Mouse (Mus musculus) left cerebral cortex, postnatal 14 days (tissue): ENCODE data around the gene Gadd45gip1. TPM values are rescaled to one million over a fixed set of nuclear protein-coding genes. Genes with fewer than 3 reads are reported as not detected.

Experiments
- DNase-seq, 2 experiments: peaks; one replicate each; pipeline ENCODE4 v3.0.0; 2021 to 2022; ENCODE audit warnings: low spot score in 2 of 2, mixed read lengths in 1 of 2
- intact Hi-C: fragments of 180-260 bp; cut with DNase I; formaldehyde crosslinking; loops from one replicate; pipeline ENCODE4 v1.15.1; 2025
- long read RNA-seq, 2 experiments: library from polyadenylated mRNA; stranded (forward); transcript quantifications; one replicate each; pipeline ENCODE4 v2.0.0; 2021
- total RNA-seq, 2 experiments: library from RNA; stranded (reverse); gene quantifications; 2 replicates each; pipeline ENCODE4 v1.2.3; 2021

The Gadd45gip1 gene
- total RNA-seq: 10 to 100 TPM; 23.4 to 23.6 TPM
- long read RNA-seq, experiment 1, transcript Gadd45gip1-201 (2 exons, 2,494 nt): major isoform, 20 of 70 reads
- long read RNA-seq, experiment 1, partial matches to known transcripts: 0 of 70 reads
- long read RNA-seq, experiment 1, other reads (novel, unspliced or antisense): 50 of 70 reads
- long read RNA-seq, experiment 2, transcript Gadd45gip1-201 (2 exons, 2,494 nt): major isoform, 25 of 69 reads
- long read RNA-seq, experiment 2, partial matches to known transcripts: 0 of 69 reads
- long read RNA-seq, experiment 2, other reads (novel, unspliced or antisense): 44 of 69 reads

- DNase-seq: no peak
- intact Hi-C loops: no loop called here
Observed at GRCm38 (mm10) chr8:84831490-84831889, at the start of gene Gadd45gip1. TSS of gene Gadd45gip1 (plus strand) at chr8:84831522.

DNA sequence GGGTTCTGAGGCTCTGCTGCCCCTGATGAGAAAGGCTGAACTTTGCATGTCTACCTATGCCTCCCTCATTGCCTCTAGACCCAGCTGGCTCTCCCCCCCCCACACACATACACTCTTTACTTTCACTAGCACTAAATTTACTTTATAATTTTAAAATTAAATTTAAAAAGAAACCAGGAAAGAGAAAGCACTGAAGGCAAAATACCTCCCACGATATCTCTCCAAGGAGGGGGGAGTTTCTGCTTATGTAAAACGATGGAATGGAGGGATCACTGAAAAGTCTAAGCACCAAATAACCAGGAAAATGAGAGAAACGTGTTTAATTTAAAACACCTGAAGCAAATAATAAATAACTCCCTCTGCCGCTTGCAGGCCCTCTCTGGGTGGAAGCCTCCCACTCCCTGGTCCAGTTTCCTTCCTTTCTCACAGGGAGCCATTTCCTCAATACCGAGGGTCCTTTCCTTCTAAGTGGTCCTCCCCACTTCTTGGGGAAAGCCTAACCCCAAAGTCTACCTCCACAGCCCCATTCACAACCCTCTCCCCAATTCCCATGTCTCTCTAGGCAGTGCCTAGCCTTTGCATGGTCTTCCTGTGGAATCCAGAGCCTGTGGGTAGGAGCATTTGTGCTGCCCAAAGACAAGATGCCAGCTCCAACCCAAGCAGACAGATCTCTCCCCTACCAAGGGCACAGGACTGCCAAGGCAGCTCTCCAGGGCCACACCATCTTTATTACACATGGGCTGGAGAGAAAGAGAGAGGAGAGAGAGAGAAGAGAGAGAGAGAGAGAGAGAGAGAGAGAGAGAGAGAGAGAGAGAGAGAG is 49.4 kb upstream of the Gadd45gip1 start:
- intact Hi-C loops: no loop called here

DNA sequence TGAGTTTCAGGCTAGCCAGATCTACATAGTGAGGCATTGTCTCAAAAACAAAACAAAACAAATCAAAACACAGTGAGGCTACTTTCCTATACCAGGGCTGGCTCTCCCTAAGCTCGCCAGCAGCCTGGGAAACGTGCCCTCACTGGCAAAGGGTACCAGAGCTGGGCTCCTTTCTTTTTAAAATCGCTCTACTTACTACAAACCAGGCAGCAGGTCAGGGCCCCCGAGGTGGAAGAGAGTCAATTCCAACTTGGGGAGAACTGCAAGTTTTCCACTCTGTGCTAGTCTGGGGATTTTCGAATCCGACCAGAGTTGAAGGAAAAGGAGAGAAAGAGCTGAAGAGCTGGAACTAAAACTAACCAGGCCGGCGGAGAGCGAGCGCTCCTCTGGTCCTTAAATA is 48.6 kb upstream of the Gadd45gip1 start:
- no peak for DNase-seq
- intact Hi-C loops: no loop called here

More for the DNA sequence above, 49.4 kb upstream of the Gadd45gip1 start:
- DNase-seq: no peak

GRCm38 (mm10) chr8:84783198-84783918 is 48.0 kb upstream of the Gadd45gip1 start:
- no peak for DNase-seq
- intact Hi-C loops: no loop called here

DNA sequence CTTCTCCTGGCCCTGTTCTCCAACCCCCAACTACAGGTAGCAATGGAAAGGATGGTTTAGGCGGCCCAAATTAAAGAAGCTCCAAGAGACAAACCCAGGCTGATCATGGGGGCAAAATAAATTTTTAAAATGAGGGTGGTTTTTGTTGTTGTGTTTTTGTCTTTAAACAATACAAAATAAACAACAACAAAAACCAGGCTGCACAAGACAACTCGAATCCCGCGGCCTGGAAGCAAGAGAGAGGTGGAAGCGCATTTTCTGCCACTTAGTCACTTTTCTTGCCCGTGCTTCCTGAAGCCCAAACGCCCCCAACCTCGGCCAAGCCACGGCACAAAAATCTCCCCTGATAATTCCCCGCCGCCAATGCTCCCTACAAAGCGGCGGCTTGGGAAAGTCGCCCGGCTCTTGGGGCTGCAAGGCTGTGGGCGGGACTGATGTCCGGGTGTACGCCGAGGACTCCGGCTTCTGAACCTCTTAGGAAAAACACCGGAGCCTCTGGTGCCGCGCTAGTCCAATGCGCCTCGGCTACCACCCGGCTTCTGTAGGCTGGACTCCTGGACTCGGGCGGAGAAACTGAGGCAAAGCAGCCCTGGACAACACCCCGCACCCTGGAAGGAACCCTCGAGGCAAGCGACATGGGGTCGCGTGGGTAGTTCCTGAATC is 47.3 kb upstream of the Gadd45gip1 start:
- intact Hi-C loops: no loop called here
- DNase-seq: no peak

- DNase-seq: no peak
- intact Hi-C loops: no loop called here
Observed at GRCm38 (mm10) chr8:84784681-84785505, 46.4 kb upstream of the Gadd45gip1 start.

- intact Hi-C loops: no loop called here
- no peak for DNase-seq
Observed at GRCm38 (mm10) chr8:84785506-84785755, 45.9 kb upstream of the Gadd45gip1 start.

GRCm38 (mm10) chr8:84785756-84786677 is 45.3 kb upstream of the Gadd45gip1 start:
- intact Hi-C loops: no loop called here
- DNase-seq: peak in 1 of 2 experiments; percentile 46

DNA sequence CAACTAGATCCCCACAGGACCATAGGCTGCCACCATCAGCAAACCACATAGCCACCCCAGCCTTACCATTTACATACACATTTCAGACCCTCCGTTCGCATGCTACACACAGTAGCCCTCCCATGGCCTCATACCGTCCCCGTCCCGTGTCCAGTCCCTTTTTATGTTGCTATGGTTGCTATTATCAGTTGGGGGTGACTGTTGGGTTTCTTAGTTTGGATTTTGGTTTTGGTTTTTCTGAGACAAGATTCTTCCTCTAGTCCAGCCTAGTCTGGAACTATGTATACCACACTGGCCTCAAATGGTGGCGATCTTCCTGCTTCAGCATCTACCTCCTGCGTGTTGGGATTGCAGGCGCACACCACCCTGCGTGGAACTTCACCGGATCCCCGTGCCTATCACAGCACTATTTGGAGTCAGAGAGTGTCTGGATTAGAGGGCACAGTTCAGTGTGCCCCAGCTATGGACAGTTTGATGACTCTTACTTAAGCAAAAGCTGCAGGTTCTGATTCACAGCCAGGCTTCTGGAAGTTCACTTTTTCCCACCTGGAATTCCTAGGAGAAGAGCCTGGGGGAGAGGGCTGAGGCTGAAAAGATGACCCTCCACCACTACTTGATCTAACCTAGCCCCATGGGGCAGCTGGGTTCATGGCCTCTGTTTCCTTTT is 44.4 kb upstream of the Gadd45gip1 start:
- intact Hi-C loops: no loop called here
- no peak for DNase-seq

GRCm38 (mm10) chr8:84787523-84788302 is 43.6 kb upstream of the Gadd45gip1 start:
- intact Hi-C loops: no loop called here
- DNase-seq: peak; percentile 53 to 78

DNA sequence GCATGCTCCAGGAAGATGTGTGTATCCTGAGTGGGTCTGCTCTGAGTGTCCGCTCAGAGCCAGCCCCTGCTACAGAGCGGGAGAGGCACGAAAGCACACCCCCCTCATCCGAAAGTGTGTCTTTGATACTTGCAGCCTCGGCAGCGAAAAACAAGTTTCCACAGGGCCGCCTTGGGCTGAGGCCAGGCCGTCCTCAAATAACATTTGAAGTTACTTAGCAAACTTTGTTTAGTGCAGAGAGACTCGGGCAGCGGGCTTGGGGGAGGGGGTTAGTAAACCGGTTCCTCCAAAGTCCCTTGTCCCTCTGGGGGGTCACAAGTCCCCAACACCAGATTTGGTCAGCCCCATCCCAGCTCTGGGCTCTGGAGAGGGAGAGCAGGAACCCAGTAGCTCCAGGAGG is 42.4 kb upstream of the Gadd45gip1 start:
- peak; percentile 67 to 79 for DNase-seq
- intact Hi-C loops: no loop called here

DNA sequence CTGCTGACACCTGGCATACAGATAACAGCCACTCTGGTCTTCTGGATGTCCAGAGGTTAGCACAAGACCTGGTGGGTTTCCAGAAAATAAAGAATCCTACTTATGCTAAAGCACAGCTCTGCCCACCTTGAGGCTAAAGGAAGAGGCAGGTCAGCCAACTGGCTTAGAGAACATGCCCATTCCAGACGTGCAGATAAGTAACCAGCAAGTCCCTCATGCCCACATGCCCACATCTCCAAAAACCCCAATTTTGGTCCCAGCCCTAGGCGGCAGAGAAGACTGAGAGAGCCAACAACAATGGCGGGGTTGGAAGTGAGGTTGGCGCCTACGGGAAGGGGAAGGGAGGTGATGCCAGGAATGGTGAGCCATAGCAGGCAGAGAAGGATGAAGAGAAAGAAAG is 42.0 kb upstream of the Gadd45gip1 start:
- intact Hi-C loops: no loop called here

GRCm38 (mm10) chr8:84789855-84790486 is 41.4 kb upstream of the Gadd45gip1 start:
- no peak for DNase-seq
- intact Hi-C loops: no loop called here

More for the DNA sequence above, 42.0 kb upstream of the Gadd45gip1 start:
- DNase-seq: no peak

DNA sequence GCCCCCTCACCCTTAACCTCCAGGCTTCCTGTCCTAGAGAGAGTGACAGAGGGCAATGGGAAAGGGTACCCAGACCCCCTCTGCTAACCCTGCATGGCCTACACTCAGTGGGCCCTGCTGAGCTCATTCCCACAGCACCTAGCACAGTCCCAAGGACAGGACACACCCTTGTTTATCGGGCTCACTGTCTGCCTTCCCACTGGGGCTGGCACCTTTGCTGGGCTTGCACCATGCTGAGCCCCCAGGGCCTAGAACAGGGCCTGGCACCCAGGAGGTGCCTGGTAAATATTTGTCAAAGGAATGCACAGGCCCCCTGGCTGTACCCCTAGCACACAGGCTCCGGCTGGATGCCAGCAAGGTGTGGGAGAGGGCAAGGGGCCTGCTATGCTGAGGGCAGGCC is 40.8 kb upstream of the Gadd45gip1 start:
- DNase-seq: no peak
- intact Hi-C loops: no loop called here

DNA sequence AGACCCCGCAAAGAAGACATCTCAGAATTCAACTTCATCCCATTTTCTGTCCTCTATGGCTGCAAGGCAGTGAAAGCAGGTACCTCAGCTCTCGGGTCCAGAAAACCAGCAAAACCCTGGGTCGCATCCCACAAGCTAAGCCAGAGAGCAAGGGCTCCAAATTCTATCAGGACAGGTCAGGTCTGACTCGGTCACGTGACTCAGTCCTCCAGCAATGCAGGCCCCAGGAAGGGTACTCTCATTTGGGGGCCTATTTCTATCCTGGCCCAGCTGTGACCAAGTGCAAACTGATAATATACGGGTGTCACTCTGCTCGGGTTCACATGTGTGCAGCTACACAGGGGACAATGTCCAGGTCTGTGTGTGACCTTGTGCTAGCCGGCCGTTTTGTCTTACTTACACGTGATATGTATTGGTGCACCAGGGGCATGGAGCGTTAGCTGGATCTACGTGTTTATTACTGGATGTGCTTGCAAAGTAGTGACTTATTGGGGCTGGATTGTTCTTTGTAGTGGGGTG is 38.8 kb upstream of the Gadd45gip1 start:
- no peak for DNase-seq
- intact Hi-C loops: no loop called here

DNA sequence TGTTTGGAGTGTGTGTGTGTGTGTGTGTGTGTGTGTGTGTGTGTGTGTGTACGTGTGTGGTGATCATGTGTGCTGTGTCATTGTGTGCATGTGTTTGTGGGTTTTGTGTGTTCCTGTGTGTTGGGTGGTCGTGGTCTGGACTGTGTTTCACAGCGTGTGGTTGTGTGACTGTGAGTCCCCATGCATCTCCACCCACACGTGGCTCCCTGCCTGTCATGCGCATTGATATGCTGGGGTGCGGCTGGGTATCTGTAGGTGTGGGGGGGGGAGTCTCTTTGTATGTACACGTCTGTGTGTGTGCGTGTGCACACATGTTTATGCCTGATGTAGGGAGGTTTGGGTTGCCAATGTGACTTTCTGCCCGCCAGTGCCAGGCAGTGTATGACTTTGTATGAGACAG is 38.2 kb upstream of the Gadd45gip1 start:
- peak in 1 of 2 experiments; percentile 79 for DNase-seq
- intact Hi-C loops: no loop called here
